Comparison of ENCODE assay signal across 23 mouse cellular contexts in the genomic region with DNA sequence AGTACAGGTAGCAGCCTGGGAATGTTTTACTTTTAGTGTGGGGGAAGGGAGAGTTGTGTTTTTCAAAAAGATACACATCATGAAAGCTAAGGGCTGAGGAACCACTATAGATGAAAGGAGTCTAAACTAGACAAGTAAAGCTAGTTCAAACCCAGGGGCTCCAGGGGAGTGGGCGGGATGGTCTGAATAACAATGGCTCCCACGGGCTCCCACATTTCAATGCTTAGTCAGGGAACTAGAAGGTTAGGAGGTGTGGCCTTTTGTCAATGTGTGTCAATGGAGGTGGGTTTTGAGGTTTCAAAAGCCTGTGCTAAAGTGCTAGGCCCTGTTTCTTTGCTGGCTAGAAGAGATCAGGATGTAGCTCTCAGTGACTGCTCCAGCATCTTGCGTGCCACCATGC.
"Had no signal": no experiment of that assay in that cellular context is flagged by ENCODE, and none has a peak within 500 bp of the region (broad histone marks: within the 10 kb centered on the region; RNA-seq: fewer than 3 reads in every experiment).

No protein-coding gene starts in this region.

- DNase-seq: gastrocnemius, postnatal 14 days; gastrocnemius, postnatal 36 days; heart, adult 18-20 months; heart, postnatal 14 days; heart, postnatal 36 days; kidney, adult 11 months; kidney, adult 2 months; kidney, adult 9 months; kidney, postnatal 10 days; kidney, postnatal 25 days; liver; liver, embryonic 13.5 days; liver, postnatal 0 days had no signal

- H3K9me3 ChIP-seq: heart, embryonic 13.5 days; heart, embryonic 15.5 days; hindbrain, embryonic 13.5 days; hindbrain, embryonic 15.5 days; limb, embryonic 10.5 days; limb, embryonic 12.5 days; liver, embryonic 13.5 days; liver, embryonic 15.5 days had no signal

- H3K27me3 ChIP-seq: heart, embryonic 13.5 days; heart, embryonic 15.5 days; hindbrain, embryonic 13.5 days; hindbrain, embryonic 15.5 days; limb, embryonic 12.5 days; liver, embryonic 13.5 days; liver, embryonic 15.5 days had no signal

- ATAC-seq: hindbrain, postnatal 0 days; liver, postnatal 0 days had no signal

- H3K4me1 ChIP-seq: hindbrain, embryonic 13.5 days; hindbrain, embryonic 15.5 days; limb, embryonic 10.5 days; limb, embryonic 12.5 days had no signal

- H3K27ac ChIP-seq: heart, embryonic 13.5 days; heart, embryonic 15.5 days; hindbrain, embryonic 13.5 days; hindbrain, embryonic 15.5 days; hindbrain, postnatal 0 days; layer of hippocampus, adult 2 months; left cerebral cortex, adult 2 months; limb, embryonic 10.5 days; limb, embryonic 12.5 days; liver, embryonic 13.5 days; liver, embryonic 15.5 days had no signal

- H3K9ac ChIP-seq: heart, embryonic 13.5 days; heart, embryonic 15.5 days; hindbrain, embryonic 13.5 days; hindbrain, embryonic 15.5 days; limb, embryonic 12.5 days; liver, embryonic 13.5 days; liver, embryonic 15.5 days; liver, postnatal 0 days had no signal

- H3K4me3 ChIP-seq: heart, embryonic 13.5 days; heart, embryonic 15.5 days; hindbrain, embryonic 13.5 days; hindbrain, embryonic 15.5 days; layer of hippocampus, adult 2 months; left cerebral cortex, adult 2 months; limb, embryonic 10.5 days; limb, embryonic 12.5 days; liver, embryonic 13.5 days; liver, embryonic 15.5 days had no signal
